Mouse (Mus musculus) ES-E14 (cell line): ENCODE measurements around the gene Lrrc10b.

Experiments
- CHD2 ChIP-seq: IDR thresholded peaks from 2 replicates; pipeline ENCODE4 v1.6.1; 2014; ENCODE audit warnings: mild to moderate bottlenecking, low read depth, low read length, inconsistent platforms
- HCFC1 ChIP-seq: IDR thresholded peaks from 2 replicates; pipeline ENCODE4 v1.6.1; 2012; ENCODE audit warnings: low read length, inconsistent platforms, borderline replicate concordance; ENCODE audit not compliant: insufficient read depth
- MAFK ChIP-seq: IDR thresholded peaks from 2 replicates; pipeline ENCODE4 v1.6.1; 2014; ENCODE audit warnings: mild to moderate bottlenecking, low read depth, low read length, inconsistent platforms; ENCODE audit not compliant: insufficient read depth
- ZC3H11A ChIP-seq: IDR thresholded peaks from 2 replicates; pipeline ENCODE4 v1.6.1; 2012; ENCODE audit warnings: low read depth, mild to moderate bottlenecking, inconsistent platforms, low read length, borderline replicate concordance
- ZNF384 ChIP-seq: IDR thresholded peaks from 2 replicates; pipeline ENCODE4 v1.6.1; 2012; ENCODE audit warnings: low read depth, low read length, inconsistent platforms

DNA sequence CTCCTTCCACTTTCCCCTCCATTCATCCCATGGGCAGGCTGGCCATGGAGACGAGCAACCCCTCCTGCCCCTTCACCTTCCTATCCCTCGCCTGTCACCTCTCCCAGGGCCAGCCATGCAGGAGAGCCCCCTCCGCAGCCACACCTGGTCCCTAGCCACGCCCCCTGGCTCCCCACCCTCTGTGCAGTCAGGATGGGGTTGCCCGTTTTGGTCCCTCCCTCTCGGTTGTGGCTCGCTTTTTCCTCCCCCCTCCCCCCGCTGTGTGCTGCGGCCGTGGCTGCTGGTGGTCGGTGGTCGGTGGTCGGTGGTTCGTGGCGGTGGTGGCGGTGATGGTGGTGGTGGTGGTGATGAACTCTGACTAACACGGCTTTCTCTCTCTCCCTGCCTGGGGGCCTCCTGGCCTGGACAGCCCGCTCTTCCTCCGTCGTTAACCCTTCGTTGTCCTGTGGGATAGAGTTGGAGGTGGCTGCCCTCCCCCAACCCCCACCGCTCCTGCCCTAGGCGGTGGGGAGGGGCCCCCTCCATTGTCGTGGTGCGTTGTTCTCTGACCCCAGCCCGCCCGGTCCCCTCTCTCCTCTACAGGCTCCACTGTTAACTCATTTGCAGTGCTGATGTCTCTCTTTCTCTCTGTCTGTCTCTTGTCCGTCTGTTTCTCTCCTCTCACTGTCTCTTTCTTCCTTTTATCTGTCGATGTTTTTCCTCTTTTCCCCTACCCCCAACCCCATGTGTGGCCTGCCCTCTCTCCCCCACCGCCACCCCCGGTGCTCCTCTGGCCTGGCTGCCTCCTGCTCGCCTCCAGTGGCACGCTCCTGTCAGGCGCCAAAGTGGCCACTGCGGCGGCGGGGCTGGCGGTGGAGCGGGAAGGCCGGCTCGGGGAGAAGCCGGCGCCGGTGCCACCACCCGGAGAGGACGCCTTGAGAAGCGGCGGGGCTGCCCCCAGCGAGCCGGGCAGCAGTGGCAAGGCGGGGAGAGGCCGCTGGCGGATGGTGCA, 35.0 kb downstream of the Lrrc10b start:
- no peak for TF ChIP-seq MAFK
- no peak for TF ChIP-seq CHD2
- no peak for TF ChIP-seq HCFC1
- no peak for TF ChIP-seq ZNF384
- no peak for TF ChIP-seq ZC3H11A
